Mouse (Mus musculus) right cerebral cortex, postnatal 4 days (tissue): ENCODE measurements around the gene Sp1.
A peak's percentile ranks its signal among the peaks of the same experiment; 100 is the strongest.

Experiments used
- DNase-seq: peaks from one replicate; pipeline ENCODE4 v3.0.0-alpha.2; 2022

Gene Sp1

DNA sequence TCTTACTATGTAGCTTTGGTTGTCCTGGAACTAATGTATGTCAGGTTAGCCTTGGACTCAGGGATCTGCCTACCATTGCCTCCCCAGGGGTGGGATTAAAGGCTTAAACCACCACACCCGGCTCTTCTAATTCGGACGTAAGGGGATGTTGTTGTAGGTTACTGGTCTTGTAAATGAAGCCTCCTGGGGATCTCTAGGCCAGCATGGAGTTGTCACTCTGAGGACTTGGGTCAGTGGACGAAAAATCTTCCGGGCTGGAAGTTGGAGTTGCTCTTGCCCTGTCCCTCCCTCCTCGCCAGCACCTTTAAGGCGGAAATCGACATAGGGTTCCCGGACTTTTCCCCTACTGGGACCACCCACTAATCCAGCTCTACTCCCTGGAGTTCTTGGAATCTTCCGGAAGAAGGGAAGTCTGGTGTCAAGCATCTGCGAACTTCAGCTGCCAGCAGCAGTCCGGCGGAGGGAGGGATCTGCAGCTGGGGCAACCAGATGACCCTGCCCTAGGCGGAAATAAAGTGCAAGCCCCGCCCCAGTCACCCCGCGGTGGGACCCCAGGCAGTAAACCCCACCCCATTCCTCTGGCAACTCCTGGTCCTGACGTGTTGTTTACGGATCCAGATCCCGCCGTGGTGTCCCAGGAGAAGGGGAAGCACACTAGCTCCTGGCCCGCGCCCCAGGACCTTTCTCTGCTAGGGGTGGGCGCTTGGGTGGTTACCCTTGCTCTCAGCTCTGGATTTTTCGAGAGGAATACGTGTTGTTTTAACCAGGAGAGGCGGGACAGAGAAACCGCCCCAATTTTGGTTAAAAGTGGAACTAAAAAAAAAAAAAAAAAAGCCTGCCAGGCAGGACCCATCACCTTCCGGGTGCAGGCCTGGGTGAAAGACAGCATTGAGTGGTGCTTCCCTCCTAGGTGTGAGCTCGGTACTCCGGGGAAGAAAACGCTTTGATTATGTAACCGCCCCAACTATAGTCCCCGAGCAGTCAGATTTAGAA is 6.4 kb upstream of the Sp1 start:
- DNase-seq, result peak; percentile 34

DNA sequence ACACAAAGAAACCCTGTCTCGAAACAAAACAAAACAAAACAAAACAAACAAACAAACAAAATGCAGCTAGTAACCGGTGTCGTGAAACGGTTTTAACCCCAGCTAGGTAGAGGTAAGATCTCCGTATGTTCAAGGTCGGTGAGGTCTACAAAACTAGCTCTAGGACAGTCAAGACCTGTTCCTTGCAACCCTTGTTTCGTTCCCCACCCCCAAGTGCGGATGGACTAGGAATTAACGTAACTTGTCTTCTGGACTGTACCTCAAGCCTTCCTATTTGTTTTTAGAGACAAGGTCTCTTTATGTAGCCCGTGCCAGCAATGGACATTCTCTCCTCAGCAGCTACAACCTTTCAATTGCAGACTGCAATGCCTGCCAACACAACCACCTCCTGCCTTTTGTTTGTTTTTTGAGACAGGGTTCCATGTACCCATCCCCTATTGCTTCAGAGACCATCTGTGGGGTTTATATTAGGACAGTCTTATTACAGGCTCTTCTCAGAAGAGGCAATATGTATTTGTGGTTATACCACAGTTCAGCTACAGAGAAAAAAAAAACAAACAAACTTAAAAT is 5.4 kb upstream of the Sp1 start:
- DNase-seq, result no peak

DNA sequence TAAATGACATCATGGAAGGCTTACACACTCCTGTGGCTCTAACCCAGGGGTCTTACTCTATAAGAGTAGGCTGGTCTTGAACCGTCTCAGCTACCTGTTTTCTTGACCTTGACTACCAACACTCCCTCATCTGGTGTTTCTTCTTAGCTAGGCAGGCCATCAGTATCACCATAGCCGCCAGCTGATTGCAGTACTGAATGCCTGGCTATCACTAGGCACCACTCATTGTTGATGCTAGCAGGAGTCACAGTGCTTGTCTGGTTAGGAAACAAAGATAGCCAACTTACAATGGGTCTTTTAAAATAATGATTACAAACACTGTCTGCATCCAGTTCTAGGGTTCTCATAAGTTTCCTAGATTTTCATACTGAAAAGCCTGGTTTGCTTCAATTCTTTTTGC is 4.7 kb upstream of the Sp1 start:
- DNase-seq, result no peak

DNA sequence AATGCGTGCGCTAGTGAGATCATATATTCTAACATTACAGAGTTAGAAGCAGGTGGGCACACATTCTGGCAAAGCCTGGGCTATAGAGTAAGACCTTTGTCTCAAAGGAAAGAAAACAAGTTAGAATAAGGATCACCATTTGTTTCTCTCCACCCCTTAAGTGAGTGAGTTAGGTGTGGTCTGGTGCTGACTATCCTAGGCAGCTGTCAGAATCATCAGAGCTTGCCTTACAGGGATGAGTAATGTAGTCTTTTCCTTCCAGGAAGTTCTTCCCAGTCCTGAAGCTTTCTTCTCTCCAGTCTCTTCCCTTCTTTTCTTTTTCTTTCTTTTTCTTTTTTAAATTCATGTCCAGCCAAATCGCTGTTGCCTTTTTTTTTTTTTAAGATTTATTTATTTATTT is 3.7 kb upstream of the Sp1 start:
- no peak for DNase-seq

DNA sequence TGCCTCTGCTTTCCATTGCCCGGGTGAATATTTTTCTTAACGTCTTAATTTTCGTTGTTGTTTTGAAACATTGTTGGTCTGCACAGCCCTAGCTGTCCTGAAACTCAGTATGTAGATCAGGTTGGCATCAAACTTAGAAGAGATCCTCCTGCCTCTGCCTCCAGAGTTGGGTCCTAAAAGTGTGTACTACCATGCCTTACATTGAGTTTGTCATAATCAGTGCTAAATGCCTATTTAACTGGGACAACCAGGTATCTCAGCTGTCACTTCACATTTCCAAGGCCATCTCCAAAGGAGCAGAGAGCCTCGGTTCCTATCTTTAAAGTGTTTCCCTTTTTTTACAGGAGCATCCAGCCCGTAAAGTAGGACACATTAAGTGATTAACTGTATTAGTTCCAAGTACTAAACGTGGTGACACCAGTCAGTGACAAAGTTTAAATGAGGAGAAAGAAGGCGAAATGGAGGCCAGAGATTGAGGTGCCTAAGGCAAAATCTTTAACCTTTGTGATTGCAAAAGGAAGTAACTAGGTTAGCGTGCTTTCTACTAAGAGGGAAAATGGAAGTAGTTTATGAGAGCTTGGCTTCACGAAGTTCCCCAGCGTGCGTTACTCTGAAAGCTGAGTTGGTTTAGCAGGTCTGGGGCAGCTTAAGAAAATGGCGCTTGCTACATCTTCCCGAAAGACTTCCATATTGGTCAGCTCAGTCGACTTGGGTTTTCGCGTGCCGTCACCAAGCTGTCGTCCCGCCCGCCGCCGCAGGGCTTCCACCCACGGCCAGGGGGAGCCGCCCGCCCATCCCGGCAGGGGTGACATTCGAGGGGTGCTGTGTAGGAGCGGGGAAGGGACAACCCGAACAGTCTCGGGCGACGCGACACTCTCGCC is 1.1 kb upstream of the Sp1 start:
- no peak for DNase-seq

DNA sequence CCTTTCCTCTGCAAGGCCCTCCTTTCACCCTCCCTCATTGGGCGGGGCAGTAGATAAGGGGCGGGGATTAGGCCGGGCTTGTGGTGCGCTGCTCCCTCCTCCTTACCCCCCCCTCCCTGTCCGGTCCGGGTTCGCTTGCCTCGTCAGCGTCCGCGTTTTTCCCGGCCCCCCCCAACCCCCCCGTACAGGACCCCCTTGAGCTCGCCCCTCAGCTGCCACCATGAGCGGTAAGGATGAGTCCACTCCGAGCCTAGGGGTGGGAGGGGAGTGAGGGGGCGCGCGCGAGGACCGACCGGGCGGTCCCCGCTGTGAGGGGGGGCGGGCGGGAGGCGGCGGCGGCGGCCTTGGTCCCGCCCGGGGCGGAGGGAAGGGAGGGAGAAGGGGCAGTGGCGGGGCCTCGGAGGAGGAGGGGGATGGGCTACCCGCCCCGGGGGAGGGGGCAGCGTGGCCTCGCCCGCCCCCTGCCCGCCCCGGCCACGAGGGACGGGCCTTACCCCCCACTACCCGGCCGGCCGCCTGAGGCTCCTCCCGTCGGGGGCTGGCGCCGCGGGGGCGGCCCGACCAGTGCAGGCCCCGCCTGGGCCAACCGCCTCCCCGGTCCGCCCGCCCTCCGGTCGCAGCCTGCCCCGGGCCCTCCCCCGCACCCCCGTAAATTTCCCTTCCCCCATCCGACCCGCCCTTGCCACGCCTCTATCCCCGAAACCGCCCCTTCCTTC is 411 bp downstream of the Sp1 start:
- peak; percentile 90 for DNase-seq

DNA sequence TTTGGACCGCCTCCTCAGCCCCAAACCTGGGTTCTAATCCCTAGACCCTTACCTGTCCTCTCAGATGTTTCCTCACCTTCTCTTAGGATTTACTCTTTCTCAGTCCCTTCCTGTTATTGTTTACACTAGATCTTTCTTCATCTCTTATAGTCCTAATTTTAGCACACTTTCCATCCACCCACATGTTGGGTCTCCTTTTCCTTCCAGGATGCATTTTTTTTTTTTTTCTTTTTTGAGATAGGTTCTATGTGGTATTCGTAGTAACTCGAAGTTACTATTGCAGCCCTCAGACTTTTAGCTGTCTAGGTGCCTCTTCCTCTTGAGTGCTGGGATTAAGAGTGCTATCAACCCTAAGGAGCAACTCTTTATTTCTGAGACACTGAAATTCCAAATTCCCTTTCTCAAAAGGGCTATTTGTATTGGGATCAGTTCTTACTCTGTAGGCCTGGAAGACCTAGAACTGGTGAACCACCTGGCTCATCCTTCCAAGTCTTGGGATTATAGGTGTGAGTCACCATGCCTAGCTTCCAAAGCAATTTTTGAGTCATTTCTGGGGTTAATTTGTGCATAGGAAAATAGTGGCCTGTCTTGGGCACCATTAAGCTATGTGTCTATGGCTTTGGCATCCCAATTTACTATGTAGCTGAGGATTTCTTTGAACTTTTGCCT is 1.1 kb downstream of the Sp1 start:
- DNase-seq, result no peak

DNA sequence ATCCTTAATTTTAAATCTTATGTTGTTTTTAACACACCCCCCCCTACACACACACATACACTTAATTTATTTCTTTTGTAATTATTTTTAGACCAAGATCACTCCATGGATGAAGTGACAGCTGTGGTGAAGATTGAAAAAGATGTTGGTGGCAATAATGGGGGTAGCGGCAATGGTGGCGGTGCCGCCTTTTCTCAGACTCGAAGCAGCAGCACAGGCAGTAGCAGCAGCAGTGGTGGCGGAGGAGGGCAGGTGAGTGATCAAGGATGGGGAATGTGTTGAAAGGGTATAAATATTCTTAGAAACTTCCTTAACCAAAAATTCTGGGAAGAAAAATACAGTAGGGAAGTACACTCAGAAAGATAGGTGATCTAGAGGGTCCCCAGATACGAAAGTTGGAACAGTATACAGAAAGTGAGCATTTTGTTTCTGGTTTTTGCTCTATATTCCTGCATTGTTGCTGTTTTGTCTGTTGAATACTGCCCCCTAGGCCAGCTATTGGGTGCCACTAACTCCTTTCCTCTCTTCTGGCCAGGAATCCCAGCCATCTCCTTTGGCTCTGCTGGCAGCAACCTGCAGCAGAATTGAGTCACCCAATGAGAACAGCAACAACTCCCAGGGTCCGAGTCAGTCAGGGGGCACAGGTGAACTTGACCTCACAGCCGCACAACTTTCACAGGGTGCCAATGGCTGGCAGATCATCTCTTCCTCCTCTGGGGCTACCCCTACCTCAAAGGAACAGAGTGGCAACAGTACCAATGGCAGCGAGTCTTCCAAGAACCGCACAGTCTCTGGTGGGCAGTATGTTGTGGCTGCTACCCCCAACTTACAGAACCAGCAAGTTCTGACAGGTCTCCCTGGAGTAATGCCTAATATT is 2.0 kb downstream of the Sp1 start:
- DNase-seq, result no peak

DNA sequence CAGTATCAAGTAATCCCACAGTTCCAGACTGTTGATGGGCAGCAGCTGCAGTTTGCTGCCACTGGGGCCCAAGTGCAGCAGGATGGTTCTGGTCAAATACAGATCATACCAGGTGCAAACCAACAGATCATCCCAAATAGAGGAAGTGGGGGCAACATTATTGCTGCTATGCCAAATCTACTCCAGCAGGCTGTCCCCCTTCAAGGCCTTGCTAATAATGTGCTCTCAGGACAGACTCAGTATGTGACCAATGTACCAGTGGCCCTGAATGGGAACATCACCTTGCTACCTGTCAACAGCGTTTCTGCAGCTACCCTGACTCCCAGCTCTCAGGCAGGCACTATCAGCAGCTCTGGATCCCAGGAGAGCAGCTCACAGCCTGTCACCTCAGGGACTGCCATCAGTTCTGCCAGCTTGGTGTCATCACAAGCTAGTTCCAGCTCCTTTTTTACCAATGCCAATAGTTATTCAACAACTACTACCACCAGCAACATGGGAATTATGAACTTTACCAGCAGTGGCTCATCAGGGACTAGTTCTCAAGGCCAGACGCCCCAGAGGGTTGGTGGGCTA is 2.7 kb downstream of the Sp1 start:
- no peak for DNase-seq

DNA sequence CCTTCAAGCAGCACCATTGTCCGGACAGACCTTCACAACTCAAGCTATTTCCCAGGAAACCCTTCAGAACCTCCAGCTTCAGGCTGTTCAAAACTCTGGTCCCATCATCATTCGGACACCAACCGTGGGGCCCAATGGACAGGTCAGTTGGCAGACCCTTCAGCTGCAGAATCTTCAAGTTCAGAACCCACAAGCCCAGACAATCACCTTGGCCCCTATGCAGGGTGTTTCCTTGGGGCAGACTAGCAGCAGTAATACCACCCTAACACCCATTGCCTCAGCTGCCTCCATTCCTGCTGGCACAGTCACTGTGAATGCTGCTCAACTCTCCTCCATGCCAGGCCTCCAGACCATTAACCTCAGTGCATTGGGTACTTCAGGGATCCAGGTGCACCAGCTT is 3.3 kb downstream of the Sp1 start:
- no peak for DNase-seq

DNA sequence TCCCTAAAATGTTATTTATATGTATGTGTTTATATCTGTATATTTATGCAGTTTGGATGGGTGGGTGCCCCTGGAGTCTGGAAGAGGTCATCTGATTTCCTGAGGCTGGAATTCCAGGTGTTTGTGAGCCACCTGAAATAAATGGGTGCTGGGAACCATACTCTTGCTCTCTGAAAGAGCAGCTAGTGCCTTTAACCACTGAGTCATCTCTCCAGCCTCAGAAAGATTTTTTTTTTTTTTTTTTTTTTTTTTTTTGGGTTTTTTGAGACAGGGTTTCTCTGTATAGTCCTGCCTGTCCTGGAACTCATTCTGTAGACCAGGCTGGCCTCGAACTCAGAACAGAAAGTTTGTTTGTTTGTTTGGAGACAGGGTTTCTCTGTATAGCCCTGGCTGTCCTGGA is 5.1 kb downstream of the Sp1 start:
- DNase-seq, result no peak

DNA sequence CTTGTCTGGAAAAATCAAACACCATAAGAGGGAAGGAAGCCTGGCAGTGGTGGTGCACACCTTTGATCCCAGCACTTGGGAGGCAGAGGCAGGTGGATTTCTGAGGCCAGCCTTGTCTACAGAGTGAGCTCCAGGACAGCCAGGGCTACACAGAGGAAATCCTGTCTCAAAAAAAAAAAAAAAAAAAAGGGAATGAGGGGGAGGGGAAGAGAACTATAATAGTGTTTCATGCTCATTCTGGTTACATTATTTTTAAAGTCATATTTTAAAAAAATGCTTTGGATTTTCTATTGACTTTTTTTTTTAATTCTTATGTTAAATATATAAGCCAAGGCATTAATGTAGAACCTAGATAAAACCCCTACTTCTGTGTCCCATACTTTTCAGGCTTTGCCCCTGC is 7.7 kb downstream of the Sp1 start:
- DNase-seq, result no peak

DNA sequence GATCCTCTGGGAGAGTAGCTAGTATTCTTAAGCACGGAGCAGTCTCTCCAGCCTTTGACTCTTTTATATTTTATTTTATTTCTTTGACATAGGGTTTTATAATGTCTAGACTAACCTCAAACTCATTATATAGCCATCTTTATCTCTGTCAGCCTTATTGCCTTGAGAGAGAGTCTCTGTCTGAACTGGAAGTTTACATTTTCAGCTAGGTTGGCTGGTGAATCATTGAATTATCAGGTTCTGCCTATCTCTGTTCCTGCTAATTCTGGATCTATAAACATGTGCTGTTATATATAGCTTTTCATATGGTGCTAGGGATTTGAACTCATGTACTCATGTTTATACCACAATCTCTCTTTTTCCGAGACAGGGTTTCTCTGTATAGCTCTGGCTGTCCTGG is 11.6 kb downstream of the Sp1 start:
- DNase-seq, result no peak

DNA sequence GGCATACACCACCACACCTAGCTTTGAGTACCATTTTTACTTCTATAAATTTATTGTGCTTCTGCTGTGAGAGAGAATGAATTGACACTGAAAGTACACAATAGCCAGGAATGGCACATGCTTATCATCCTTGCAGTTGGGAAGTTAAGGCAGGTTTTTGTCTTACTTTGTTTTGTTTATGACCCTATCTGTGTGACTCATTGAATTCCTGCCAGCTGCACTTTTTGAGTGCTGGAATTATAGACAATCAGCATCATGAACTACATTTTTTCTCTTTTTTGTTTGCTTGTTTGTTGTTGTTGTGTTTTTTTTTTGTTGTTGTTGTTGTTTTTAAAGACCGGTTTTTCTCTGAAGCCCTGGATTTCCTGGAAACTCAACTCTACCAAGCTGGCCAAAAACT is 15.0 kb downstream of the Sp1 start:
- DNase-seq, result no peak

DNA sequence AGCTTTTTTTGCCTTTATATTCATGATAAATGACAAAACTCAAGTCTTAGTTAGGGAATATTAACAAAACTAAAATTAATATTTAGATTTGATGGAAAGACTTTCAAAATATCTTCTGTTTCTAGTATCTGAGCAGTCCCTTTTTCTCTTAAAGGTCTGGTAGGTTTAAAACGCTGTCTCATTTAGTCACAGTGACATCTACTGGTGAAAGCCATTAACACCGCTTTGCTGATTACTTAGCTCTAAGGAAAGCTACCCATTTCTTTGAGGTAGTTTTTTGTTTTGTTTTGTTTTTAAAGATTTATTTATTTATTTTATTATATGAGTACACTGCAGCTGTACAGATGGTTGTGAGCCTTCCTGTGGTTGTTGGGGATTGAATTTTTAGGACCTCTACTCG is 15.5 kb downstream of the Sp1 start:
- DNase-seq, result peak; percentile 19

DNA sequence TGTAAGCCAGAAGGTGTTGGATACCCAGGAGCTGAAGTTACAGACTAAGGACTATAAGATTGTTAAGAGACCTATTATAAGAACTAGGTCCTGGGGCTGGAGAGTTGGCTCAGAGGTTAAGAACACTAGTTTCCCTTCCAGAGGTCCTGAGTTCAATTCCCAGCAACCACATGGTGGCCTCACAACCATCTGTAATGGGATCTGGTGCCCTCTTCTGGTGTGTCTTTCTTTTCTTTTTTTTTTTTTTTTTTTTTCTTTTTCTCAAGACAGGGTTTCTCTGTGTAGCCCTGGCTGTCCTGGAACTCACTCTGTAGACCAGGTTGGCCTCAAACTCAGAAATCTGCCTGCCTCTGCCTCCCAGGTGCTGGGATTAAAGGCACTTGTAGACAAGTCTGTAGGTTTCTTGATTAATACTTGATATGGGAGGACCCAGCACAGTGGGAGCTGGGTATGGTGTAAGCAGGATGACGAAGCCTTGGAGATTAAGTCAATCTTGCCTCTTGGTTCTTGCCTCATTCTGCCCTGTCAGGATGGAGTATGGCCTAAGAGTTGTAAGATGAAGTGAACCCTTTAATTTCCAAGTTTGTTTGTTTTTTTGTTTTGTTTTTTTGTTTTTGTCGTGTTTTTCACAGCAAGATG is 17.8 kb downstream of the Sp1 start:
- no peak for DNase-seq

DNA sequence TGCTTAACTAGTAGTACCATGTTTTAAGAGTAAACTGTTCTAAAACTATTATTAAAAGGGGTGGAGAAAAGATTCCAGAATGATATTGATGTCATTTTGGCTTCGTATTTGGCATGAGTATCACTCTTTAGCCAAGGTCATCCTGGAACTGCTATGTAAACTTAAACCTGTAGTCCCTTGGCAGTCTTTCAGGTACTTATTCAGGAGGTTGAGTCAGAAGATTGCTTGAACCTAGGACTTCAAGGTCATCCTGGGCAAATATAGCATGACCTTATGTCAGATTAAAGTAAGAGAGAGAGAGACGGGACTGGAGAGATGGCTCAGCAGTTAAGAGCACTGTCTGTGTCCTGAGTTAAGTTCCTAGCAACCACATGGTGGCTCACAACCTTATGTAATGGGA is 18.7 kb downstream of the Sp1 start:
- no peak for DNase-seq

DNA sequence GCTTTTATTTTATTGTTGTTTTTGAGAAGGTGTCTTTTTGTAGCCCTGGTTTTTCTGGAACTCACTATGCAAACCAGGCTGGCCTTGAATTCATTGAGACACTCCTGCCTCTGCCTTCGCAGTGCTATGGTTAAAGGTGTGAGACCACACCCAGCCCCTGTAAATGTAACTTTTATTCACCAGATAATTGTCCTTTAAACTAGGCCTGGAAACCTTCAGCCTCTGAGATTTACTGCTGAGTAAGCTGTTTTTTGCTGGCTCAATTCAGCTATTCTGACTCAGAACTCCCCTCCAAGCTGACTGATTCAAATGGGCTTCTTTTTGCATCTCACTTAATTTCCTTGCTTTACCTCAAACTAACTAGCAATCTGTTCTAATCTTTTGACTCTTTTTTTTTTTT is 21.0 kb downstream of the Sp1 start:
- no peak for DNase-seq

DNA sequence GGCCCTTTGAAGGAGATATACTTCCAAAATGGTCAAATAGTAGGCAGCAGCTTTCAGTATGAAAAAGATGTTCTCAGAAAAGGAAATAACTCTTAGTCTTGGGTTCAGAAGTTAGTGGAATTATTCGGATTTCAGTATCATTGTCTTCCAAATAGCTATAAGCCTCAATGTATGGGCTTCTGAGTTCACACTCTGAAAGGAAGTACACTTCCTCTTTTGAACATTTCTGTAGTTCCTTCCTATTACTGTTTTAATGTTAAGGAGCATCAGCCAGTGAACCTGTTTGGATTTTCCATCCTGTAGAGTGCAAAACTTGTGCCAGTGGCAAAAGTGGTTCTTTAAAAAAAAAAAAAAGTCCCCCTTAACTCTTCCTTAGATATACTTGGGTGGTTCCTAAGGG is 26.1 kb downstream of the Sp1 start:
- no peak for DNase-seq

DNA sequence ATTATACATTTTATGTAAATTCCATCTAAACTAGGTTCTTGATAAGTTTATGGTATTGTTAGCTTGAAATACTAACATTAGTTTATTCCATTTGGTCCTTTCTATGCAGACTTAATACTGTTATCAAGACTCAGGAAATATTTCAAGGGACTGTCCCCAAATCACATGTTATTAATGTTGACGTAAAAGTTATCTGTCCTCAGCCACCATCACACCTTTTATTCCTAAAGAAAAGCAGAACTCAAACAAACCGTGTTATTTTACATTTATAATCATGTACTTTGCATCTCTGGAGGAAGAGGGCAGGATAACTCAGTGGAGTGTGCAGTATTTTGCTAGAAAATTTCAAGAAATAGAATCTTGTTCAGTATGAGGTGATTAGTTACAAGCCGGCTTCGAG is 27.2 kb downstream of the Sp1 start:
- DNase-seq, result no peak
